Mouse (Mus musculus) brain, embryonic 14.5 days (tissue): ENCODE results near the gene Gtpbp3.

Experiments used
- CTCF ChIP-seq: fragments of 200-500 bp; IDR thresholded peaks from 2 replicates; pipeline ENCODE4 v1.5.1; 2012; ENCODE audit warnings: inconsistent platforms, mild to moderate bottlenecking, moderate library complexity, borderline replicate concordance; ENCODE audit not compliant: insufficient read depth, insufficient read length; ENCODE audit errors: extremely low read depth
- POLR2A ChIP-seq: fragments of 200-500 bp; IDR thresholded peaks from 2 replicates; pipeline ENCODE4 v1.6.1; 2012; ENCODE audit warnings: mild to moderate bottlenecking, inconsistent platforms, borderline replicate concordance; ENCODE audit not compliant: poor library complexity, insufficient read depth, insufficient read length, severe bottlenecking; ENCODE audit errors: extremely low read depth

GRCm38 (mm10) chr8:71543755-71544154 is 55.9 kb downstream of the Gtpbp3 start:
- TF ChIP-seq POLR2A = no peak
- no peak for TF ChIP-seq CTCF
